In the genomic region with DNA sequence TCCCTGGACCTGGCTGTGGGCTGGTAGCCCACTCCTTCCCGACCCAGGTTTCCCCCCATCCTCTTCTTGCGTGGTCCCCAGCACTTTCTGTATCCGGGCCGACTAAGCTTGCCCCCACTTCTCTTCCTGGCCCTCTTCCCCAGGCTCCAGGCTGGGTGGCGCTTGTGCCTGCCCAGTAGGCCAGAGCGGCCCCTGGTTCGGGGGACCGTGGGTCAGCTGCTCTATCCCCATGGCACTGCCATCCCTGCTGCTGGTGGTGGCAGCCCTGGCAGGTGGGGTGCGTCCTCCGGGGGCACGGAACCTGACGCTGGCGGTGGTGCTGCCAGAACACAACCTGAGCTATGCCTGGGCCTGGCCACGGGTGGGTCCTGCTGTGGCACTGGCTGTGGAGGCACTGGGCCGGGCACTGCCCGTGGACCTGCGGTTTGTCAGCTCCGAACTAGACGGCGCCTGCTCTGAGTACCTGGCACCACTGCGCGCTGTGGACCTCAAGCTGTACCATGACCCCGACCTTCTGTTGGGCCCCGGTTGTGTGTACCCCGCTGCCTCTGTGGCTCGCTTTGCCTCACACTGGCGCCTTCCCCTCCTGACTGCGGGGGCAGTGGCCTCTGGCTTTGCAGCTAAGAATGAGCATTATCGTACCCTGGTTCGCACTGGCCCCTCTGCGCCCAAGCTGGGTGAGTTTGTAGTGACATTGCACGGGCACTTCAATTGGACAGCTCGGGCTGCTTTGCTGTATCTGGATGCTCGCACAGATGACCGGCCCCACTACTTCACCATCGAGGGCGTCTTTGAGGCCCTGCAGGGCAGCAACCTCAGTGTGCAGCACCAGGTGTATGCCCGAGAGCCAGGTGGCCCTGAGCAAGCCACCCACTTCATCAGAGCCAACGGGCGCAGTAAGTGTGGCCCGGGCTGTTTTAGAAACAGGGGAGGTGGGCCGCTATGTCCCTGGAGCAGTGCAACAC, we compare ENCODE assay signal across 7 mouse cellular contexts. TPM values are rescaled to one million over a fixed set of nuclear protein-coding genes. Genes with fewer than 3 reads are reported as not detected.
DNase-seq lines count a peak whose midpoint lies in the region; ATAC-seq and TF ChIP-seq lines count a peak whose summit lies in the region.

No protein-coding gene starts in this region.

- peak; percentile 34 to 43 for DNase-seq in right cerebral cortex, postnatal 10 days (ENCODE audit: low spot score in 2 of 2)
- DNase-seq in right cerebral cortex, adult 2 months (ENCODE audit: low spot score in 2 of 2), result no peak
- peak; percentile 75 for DNase-seq in cerebellum, adult 9-11 months
- peak; percentile 78 for DNase-seq in heart, embryonic 10.5 days (ENCODE audit: low spot score)
- no peak for DNase-seq in midbrain, postnatal 0 days (ENCODE audit: low spot score)
- DNase-seq in thymus, adult 2 months, result no peak

- peak overlapping the region; percentile 92 for H3K27ac ChIP-seq in heart, embryonic 10.5 days
- peak overlapping the region; percentile 57; the same call in 1 of the 2 replicates for H3K27ac ChIP-seq in kidney, embryonic 16.5 days (ENCODE audit: low read length)
- H3K27ac ChIP-seq in midbrain, postnatal 0 days (ENCODE audit: low read depth, low read length), result peak overlapping the region; percentile 77
- H3K27ac ChIP-seq in thymus, adult 2 months (ENCODE audit: control insufficient read depth, insufficient read depth, low read length), result no peak overlapping the region

- H3K9me3 ChIP-seq in heart, embryonic 10.5 days, result no peaks in the 10 kb centered on the region
- no peaks in the 10 kb centered on the region for H3K9me3 ChIP-seq in kidney, embryonic 16.5 days (ENCODE audit: low read length)
- no peaks in the 10 kb centered on the region for H3K9me3 ChIP-seq in midbrain, postnatal 0 days (ENCODE audit: low read length)

- peak overlapping the region; percentile 91 for H3K4me2 ChIP-seq in kidney, embryonic 16.5 days (replicated peaks; ENCODE audit: low read depth, low read length)
- peak overlapping the region; percentile 97 for H3K4me2 ChIP-seq in midbrain, postnatal 0 days (ENCODE audit: low read depth, low read length, poor library complexity, severe bottlenecking)

- peak; percentile 28; the same call in 1 of the 2 replicates for ATAC-seq in kidney, embryonic 16.5 days (ENCODE audit: low FRiP score, low TSS enrichment)
- peak; percentile 17 for ATAC-seq in midbrain, postnatal 0 days (ENCODE audit: low FRiP score)

- 42% methylated on average over 42 of the region's 42 CpGs for WGBS in heart, embryonic 10.5 days
- WGBS in kidney, embryonic 16.5 days, result 43% methylated on average over 42 of the region's 42 CpGs
- 52% methylated on average over 42 of the region's 42 CpGs for WGBS in midbrain, postnatal 0 days
- WGBS in thymus, adult 2 months, result 85% methylated on average over 42 of the region's 42 CpGs

- peak overlapping the region; percentile 84 for H3K9ac ChIP-seq in kidney, embryonic 16.5 days (replicated peaks; ENCODE audit: low read length)
- peak overlapping the region; percentile 90 for H3K9ac ChIP-seq in midbrain, postnatal 0 days (replicated peaks; ENCODE audit: low read length, poor library complexity, severe bottlenecking)

- H3K4me1 ChIP-seq in heart, embryonic 10.5 days, result peaks cover 38% of the 10 kb centered on the region
- H3K4me1 ChIP-seq in kidney, embryonic 16.5 days (ENCODE audit: insufficient read depth, low read length), result peaks cover 22% of the 10 kb centered on the region
- H3K4me1 ChIP-seq in midbrain, postnatal 0 days (ENCODE audit: insufficient read depth, low read length), result peaks cover 23% of the 10 kb centered on the region
- peaks cover 5% of the 10 kb centered on the region for H3K4me1 ChIP-seq in thymus, adult 2 months (replicated peaks; ENCODE audit: control insufficient read depth, insufficient read depth, low read length)

- TF ChIP-seq CTCF in midbrain, postnatal 0 days (IDR thresholded peaks at IDR 0.05), result no peak
- TF ChIP-seq CTCF in thymus, adult 2 months (IDR thresholded peaks at IDR 0.05; ENCODE audit: borderline replicate concordance, control insufficient read depth, extremely low read depth, insufficient read depth, low read length, poor library complexity), result no peak

- peak overlapping the region; percentile 80 for H3K4me3 ChIP-seq in heart, embryonic 10.5 days
- H3K4me3 ChIP-seq in kidney, embryonic 16.5 days (ENCODE audit: low read length), result peak overlapping the region; percentile 67
- peak overlapping the region; percentile 57 for H3K4me3 ChIP-seq in midbrain, postnatal 0 days (ENCODE audit: low read depth, low read length)
- no peak overlapping the region for H3K4me3 ChIP-seq in thymus, adult 2 months (ENCODE audit: control insufficient read depth, insufficient read depth, low read length)

- TF ChIP-seq POLR2A in thymus, adult 2 months (IDR thresholded peaks at IDR 0.05; ENCODE audit: control insufficient read depth, extremely low read depth, insufficient read depth, low read length, poor library complexity), result no peak

- no peaks in the 10 kb centered on the region for H3K36me3 ChIP-seq in heart, embryonic 10.5 days
- no peaks in the 10 kb centered on the region for H3K36me3 ChIP-seq in kidney, embryonic 16.5 days (ENCODE audit: insufficient read depth, low read length)
- no peaks in the 10 kb centered on the region for H3K36me3 ChIP-seq in midbrain, postnatal 0 days (ENCODE audit: insufficient read depth, low read length)
- H3K36me3 ChIP-seq in thymus, adult 2 months (ENCODE audit: control insufficient read depth, insufficient read depth, low read length), result no peaks in the 10 kb centered on the region

- peaks cover 23% of the 10 kb centered on the region for H3K27me3 ChIP-seq in heart, embryonic 10.5 days (ENCODE audit: insufficient read depth, poor library complexity, severe bottlenecking)
- H3K27me3 ChIP-seq in kidney, embryonic 16.5 days (ENCODE audit: insufficient read depth, low read length), result no peaks in the 10 kb centered on the region
- H3K27me3 ChIP-seq in midbrain, postnatal 0 days (ENCODE audit: insufficient read depth, low read length), result no peaks in the 10 kb centered on the region
- H3K27me3 ChIP-seq in thymus, adult 2 months (ENCODE audit: control insufficient read depth, insufficient read depth, low read length), result peaks cover 7% of the 10 kb centered on the region

RNA-seq across cellular contexts. Expression of a gene that starts 0.5 kb away (rescaled TPM):
- polyA plus RNA-seq in heart, embryonic 10.5 days (2016; fragmentation: Nextera tagmentation; extraction: Ambion mirVana), result 5.5 and 5.6 TPM in 2 replicates
- 9.1 and 9.5 TPM in 2 replicates for polyA plus RNA-seq in kidney, embryonic 16.5 days (2015; fragmentation: Nextera tagmentation; extraction: Ambion mirVana)
- total RNA-seq in midbrain, postnatal 0 days (2014; rRNA removed), result 28.2 and 30.5 TPM in 2 replicates
- polyA plus RNA-seq in midbrain, postnatal 0 days (2015; fragmentation: Nextera tagmentation; extraction: Ambion mirVana), result 8.1 and 8.6 TPM in 2 replicates
- polyA plus RNA-seq in thymus, adult 2 months (2012; rRNA removed), result 5.2 and 6.3 TPM in 2 replicates

RNA-seq across cellular contexts. Expression of a gene that starts 21.2 kb away (rescaled TPM):
- 0.63 and 2.0 TPM in 2 replicates for polyA plus RNA-seq in heart, embryonic 10.5 days (2016; fragmentation: Nextera tagmentation; extraction: Ambion mirVana)
- polyA plus RNA-seq in kidney, embryonic 16.5 days (2015; fragmentation: Nextera tagmentation; extraction: Ambion mirVana), result 1.4 TPM in 2 replicates
- total RNA-seq in midbrain, postnatal 0 days (2014; rRNA removed), result 9.3 and 10.2 TPM in 2 replicates
- 7.3 and 8.5 TPM in 2 replicates for polyA plus RNA-seq in midbrain, postnatal 0 days (2015; fragmentation: Nextera tagmentation; extraction: Ambion mirVana)
- 1.00 and 1.0 TPM in 2 replicates for polyA plus RNA-seq in thymus, adult 2 months (2012; rRNA removed)

RNA-seq across cellular contexts. Expression of a gene that starts 24.0 kb away (rescaled TPM):
- 101 and 117 TPM in 2 replicates for polyA plus RNA-seq in heart, embryonic 10.5 days (2016; fragmentation: Nextera tagmentation; extraction: Ambion mirVana)
- polyA plus RNA-seq in kidney, embryonic 16.5 days (2015; fragmentation: Nextera tagmentation; extraction: Ambion mirVana), result 125 and 134 TPM in 2 replicates
- total RNA-seq in midbrain, postnatal 0 days (2014; rRNA removed), result 51.6 and 60.7 TPM in 2 replicates
- 80.1 and 83.1 TPM in 2 replicates for polyA plus RNA-seq in midbrain, postnatal 0 days (2015; fragmentation: Nextera tagmentation; extraction: Ambion mirVana)
- 28.8 and 41.5 TPM in 2 replicates for polyA plus RNA-seq in thymus, adult 2 months (2012; rRNA removed)

RNA-seq across cellular contexts. Expression of a gene that starts 36.5 kb away (rescaled TPM):
- polyA plus RNA-seq in heart, embryonic 10.5 days (2016; fragmentation: Nextera tagmentation; extraction: Ambion mirVana), result 2.7 and 3.3 TPM in 2 replicates
- 2.8 and 4.7 TPM in 2 replicates for polyA plus RNA-seq in kidney, embryonic 16.5 days (2015; fragmentation: Nextera tagmentation; extraction: Ambion mirVana)
- total RNA-seq in midbrain, postnatal 0 days (2014; rRNA removed), result 28.7 and 30.0 TPM in 2 replicates
- polyA plus RNA-seq in midbrain, postnatal 0 days (2015; fragmentation: Nextera tagmentation; extraction: Ambion mirVana), result 9.3 and 13.7 TPM in 2 replicates
- 9.0 and 10.0 TPM in 2 replicates for polyA plus RNA-seq in thymus, adult 2 months (2012; rRNA removed)

RNA-seq across cellular contexts. Expression of a gene that starts 36.7 kb away (rescaled TPM):
- polyA plus RNA-seq in heart, embryonic 10.5 days (2016; fragmentation: Nextera tagmentation; extraction: Ambion mirVana), result 1.7 and 1.9 TPM in 2 replicates
- polyA plus RNA-seq in kidney, embryonic 16.5 days (2015; fragmentation: Nextera tagmentation; extraction: Ambion mirVana), result 1.6 and 3.2 TPM in 2 replicates
- 0.09 TPM in 1 of 2 replicates, not detected in the other for total RNA-seq in midbrain, postnatal 0 days (2014; rRNA removed)
- polyA plus RNA-seq in midbrain, postnatal 0 days (2015; fragmentation: Nextera tagmentation; extraction: Ambion mirVana), result 1.4 and 1.5 TPM in 2 replicates
- polyA plus RNA-seq in thymus, adult 2 months (2012; rRNA removed), result 0.03 TPM in 1 of 2 replicates, not detected in the other

Comparison
In these comparisons a context has a peak if more than half of its experiments do, and no peak if none do; other contexts are left out.
1. DNase-seq: peak in right cerebral cortex, postnatal 10 days (2 of 2), cerebellum, adult 9-11 months (single experiment) and heart, embryonic 10.5 days (single experiment); none in right cerebral cortex, adult 2 months (0 of 2), midbrain, postnatal 0 days (single experiment) and thymus, adult 2 months (single experiment).